Mouse (Mus musculus): Measurements from ENCODE around the gene Gipc1.

The Gipc1 gene

GRCm38 (mm10) chr8:83652030-83652743 is at the start of gene Gipc1:
Gipc1 (plus strand) TSS chr8:83652677.
- peak; percentile 96 to 97 for DNase-seq (ENCODE audit: low spot score in 2 of 2)

- peak; percentile 99 for DNase-seq (ENCODE audit: low spot score in 2 of 2)
Observed at GRCm38 (mm10) chr8:83607661-83608397, 44.6 kb upstream of the Gipc1 start, which contains the start of the genes Tecr and Dnajb1. Tecr (minus strand) TSS chr8:83607971. Dnajb1 (plus strand) TSS chr8:83608193.

GRCm38 (mm10) chr8:83608398-83608829 is 44.1 kb upstream of the Gipc1 start:
- peak; percentile 83 to 85 for DNase-seq (ENCODE audit: low spot score in 2 of 2)

GRCm38 (mm10) chr8:83609086-83609485 is 43.4 kb upstream of the Gipc1 start:
- no peak for DNase-seq (ENCODE audit: low spot score in 2 of 2)

GRCm38 (mm10) chr8:83609547-83610180 is 42.8 kb upstream of the Gipc1 start:
- DNase-seq (ENCODE audit: low spot score in 2 of 2) = no peak

- no peak for DNase-seq (ENCODE audit: low spot score in 2 of 2)
Observed at GRCm38 (mm10) chr8:83611921-83612320, 40.6 kb upstream of the Gipc1 start.

- DNase-seq (ENCODE audit: low spot score in 2 of 2) = no peak
Observed at GRCm38 (mm10) chr8:83613695-83614094, 38.8 kb upstream of the Gipc1 start.

GRCm38 (mm10) chr8:83616625-83617024 is 35.9 kb upstream of the Gipc1 start:
- DNase-seq (ENCODE audit: low spot score in 2 of 2) = no peak

- DNase-seq (ENCODE audit: low spot score in 2 of 2) = peak in 1 of 2 experiments; percentile 64
Observed at GRCm38 (mm10) chr8:83617111-83617510, 35.4 kb upstream of the Gipc1 start.

GRCm38 (mm10) chr8:83618566-83618965 is 33.9 kb upstream of the Gipc1 start:
- DNase-seq (ENCODE audit: low spot score in 2 of 2) = no peak

GRCm38 (mm10) chr8:83619568-83620285 is 32.8 kb upstream of the Gipc1 start:
- no peak for DNase-seq (ENCODE audit: low spot score in 2 of 2)

- no peak for DNase-seq (ENCODE audit: low spot score in 2 of 2)
Observed at GRCm38 (mm10) chr8:83621691-83622388, 30.6 kb upstream of the Gipc1 start.

- peak; percentile 90 to 93 for DNase-seq (ENCODE audit: low spot score in 2 of 2)
Observed at GRCm38 (mm10) chr8:83622389-83622989, 30.0 kb upstream of the Gipc1 start.

GRCm38 (mm10) chr8:83623549-83623948 is 28.9 kb upstream of the Gipc1 start:
- DNase-seq (ENCODE audit: low spot score in 2 of 2) = no peak

GRCm38 (mm10) chr8:83624739-83625138 is 27.7 kb upstream of the Gipc1 start:
- peak in 1 of 2 experiments; percentile 40 for DNase-seq (ENCODE audit: low spot score in 2 of 2)

- no peak for DNase-seq (ENCODE audit: low spot score in 2 of 2)
Observed at GRCm38 (mm10) chr8:83625676-83626299, 26.7 kb upstream of the Gipc1 start.

GRCm38 (mm10) chr8:83632083-83632707 is 20.3 kb upstream of the Gipc1 start:
- no peak for DNase-seq (ENCODE audit: low spot score in 2 of 2)

- DNase-seq (ENCODE audit: low spot score in 2 of 2) = no peak
Observed at GRCm38 (mm10) chr8:83638856-83639255, 13.6 kb upstream of the Gipc1 start.

GRCm38 (mm10) chr8:83639649-83640048 is 12.8 kb upstream of the Gipc1 start:
- no peak for DNase-seq (ENCODE audit: low spot score in 2 of 2)

- DNase-seq (ENCODE audit: low spot score in 2 of 2) = no peak
Observed at GRCm38 (mm10) chr8:83647511-83647910, 5.0 kb upstream of the Gipc1 start.
